Mouse (Mus musculus) gonadal fat pad, adult 2 months (tissue): ENCODE results near the gene Krtap19-2. TPM values are rescaled to one million over a fixed set of nuclear protein-coding genes. Genes with fewer than 3 reads are reported as not detected.

Source experiments
- DNase-seq: peaks from one replicate; pipeline ENCODE4 v3.0.0-alpha.2; 2012; ENCODE audit warnings: low read depth
- polyA plus RNA-seq: library from polyadenylated mRNA; depleted of rRNA; stranded (reverse); fragments of >200 nt; gene quantifications from 2 replicates; pipeline ENCODE4 v1.2.3, GENCODE M21; 2012; rRNA removed

The Krtap19-2 gene
- not detected in 2 replicates for polyA plus RNA-seq

GRCm38 (mm10) chr16:88874169-88874568 lies at the start of gene Krtap19-2:
Krtap19-2 (minus strand) TSS chr16:88874269.
- DNase-seq: no peak

- DNase-seq: no peak
These were observed 22.3 kb upstream of the Krtap19-2 start, which contains the start of gene Krtap19-5 for GRCm38 (mm10) chr16:88896357-88896756. Krtap19-5 (minus strand) TSS chr16:88896457.

- no peak for DNase-seq
These were observed 12.8 kb upstream of the Krtap19-2 start for GRCm38 (mm10) chr16:88886870-88887269.

GRCm38 (mm10) chr16:88884989-88885388 lies 10.9 kb upstream of the Krtap19-2 start, which contains the start of gene Krtap19-4:
Krtap19-4 (minus strand) TSS chr16:88885089.
- DNase-seq: no peak

GRCm38 (mm10) chr16:88877938-88878337 lies 3.9 kb upstream of the Krtap19-2 start, which contains the start of gene Krtap19-3:
Krtap19-3 (minus strand) TSS chr16:88878038.
- DNase-seq: no peak

- no peak for DNase-seq
These were observed 4.8 kb downstream of the Krtap19-2 start, which contains the start of gene Krtap19-1 for GRCm38 (mm10) chr16:88869311-88869710. Krtap19-1 (minus strand) TSS chr16:88869411.

- DNase-seq: no peak
These were observed 9.1 kb downstream of the Krtap19-2 start for GRCm38 (mm10) chr16:88864887-88865407.

- DNase-seq: no peak
These were observed 22.6 kb downstream of the Krtap19-2 start for GRCm38 (mm10) chr16:88851450-88851849.

GRCm38 (mm10) chr16:88848558-88848957 lies 25.5 kb downstream of the Krtap19-2 start:
- no peak for DNase-seq

GRCm38 (mm10) chr16:88847363-88847762 lies 26.7 kb downstream of the Krtap19-2 start:
- DNase-seq: no peak

- DNase-seq: no peak
These were observed 47.1 kb downstream of the Krtap19-2 start for GRCm38 (mm10) chr16:88826978-88827377.

- DNase-seq: no peak
These were observed 47.9 kb downstream of the Krtap19-2 start, which contains the start of gene Krtap14 for GRCm38 (mm10) chr16:88826095-88826652. Krtap14 (minus strand) TSS chr16:88826145.

GRCm38 (mm10) chr16:88823736-88824135 lies 50.3 kb downstream of the Krtap19-2 start:
- no peak for DNase-seq

Other genes starting within 250 kb of the Krtap19-2 start
- not detected in 2 replicates for gene 2310079G19Rik, start 246.6 kb downstream of the Krtap19-2 start, polyA plus RNA-seq
- not detected in 2 replicates for gene Krtap26-1, start 226.5 kb downstream of the Krtap19-2 start, polyA plus RNA-seq
- gene Krtap27-1, start 202.6 kb downstream of the Krtap19-2 start, polyA plus RNA-seq: not detected in 2 replicates
- gene 2310061N02Rik, start 166.3 kb downstream of the Krtap19-2 start, polyA plus RNA-seq: not detected in 2 replicates
- not detected in 2 replicates for gene Krtap13-1, start 145.4 kb downstream of the Krtap19-2 start, polyA plus RNA-seq
- gene Krtap13, start 122.6 kb downstream of the Krtap19-2 start, polyA plus RNA-seq: not detected in 2 replicates
- gene 2310034C09Rik, start 115.4 kb downstream of the Krtap19-2 start, polyA plus RNA-seq: not detected in 2 replicates
- gene 2310057N15Rik, start 100.1 kb downstream of the Krtap19-2 start, polyA plus RNA-seq: not detected in 2 replicates
- gene Gm5965, start 96.4 kb downstream of the Krtap19-2 start, polyA plus RNA-seq: not detected in 2 replicates
- gene Gm20741, start 62.0 kb downstream of the Krtap19-2 start, polyA plus RNA-seq: not detected in 2 replicates
- gene Krtap15, start 54.1 kb downstream of the Krtap19-2 start, polyA plus RNA-seq: not detected in 2 replicates
- gene Krtap14, start 48.1 kb downstream of the Krtap19-2 start, polyA plus RNA-seq: not detected in 2 replicates
- gene Krtap19-1, start 4.9 kb downstream of the Krtap19-2 start, polyA plus RNA-seq: not detected in 2 replicates
- gene Krtap19-3, start 3.8 kb upstream of the Krtap19-2 start, polyA plus RNA-seq: not detected in 2 replicates
- gene Krtap19-4, start 10.8 kb upstream of the Krtap19-2 start, polyA plus RNA-seq: not detected in 2 replicates
- not detected in 2 replicates for gene Krtap19-5, start 22.2 kb upstream of the Krtap19-2 start, polyA plus RNA-seq
- gene Krtap19-9b, start 58.0 kb upstream of the Krtap19-2 start, polyA plus RNA-seq: not detected in 2 replicates
- not detected in 2 replicates for gene Krtap16-3, start 88.6 kb upstream of the Krtap19-2 start, polyA plus RNA-seq
- not detected in 2 replicates for gene Krtap22-2, start 136.5 kb upstream of the Krtap19-2 start, polyA plus RNA-seq
- gene Gm10229, start 141.0 kb upstream of the Krtap19-2 start, polyA plus RNA-seq: not detected in 2 replicates
- gene Krtap6-1, start 157.4 kb upstream of the Krtap19-2 start, polyA plus RNA-seq: not detected in 2 replicates
- gene Gm10228, start 167.2 kb upstream of the Krtap19-2 start, polyA plus RNA-seq: not detected in 2 replicates
- not detected in 2 replicates for gene Krtap6-5, start 173.6 kb upstream of the Krtap19-2 start, polyA plus RNA-seq
- not detected in 2 replicates for gene 1110025L11Rik, start 189.7 kb upstream of the Krtap19-2 start, polyA plus RNA-seq
- gene Krtap6-3, start 209.7 kb upstream of the Krtap19-2 start, polyA plus RNA-seq: not detected in 2 replicates